Mouse (Mus musculus) neural tube, embryonic 13.5 days (tissue): Measurements from ENCODE around the gene H2-Aa. TPM values are rescaled to one million over a fixed set of nuclear protein-coding genes. Genes with fewer than 3 reads are reported as not detected.

Experiments used
- ATAC-seq: fragments of 200-750 bp; cut with Nextera tagmentation; 2 replicates; pipeline ENCODE4 v1.8.0; 2017; ENCODE audit warnings: low read depth, mild to moderate bottlenecking, moderate TSS enrichment, moderate library complexity
- H3K27ac ChIP-seq: fragments of 300-500 bp; sonication (generic); replicated peaks from 2 replicates; pipeline ENCODE4 v1.5.1; 2015; ENCODE audit warnings: moderate library complexity, mild to moderate bottlenecking, inconsistent platforms
- H3K27me3 ChIP-seq: fragments of 300-500 bp; sonication (generic); 2 replicates; pipeline ENCODE4 v1.6.1; 2015; ENCODE audit warnings: mild to moderate bottlenecking, inconsistent platforms
- H3K36me3 ChIP-seq: fragments of 300-500 bp; sonication (generic); 2 replicates; pipeline ENCODE4 v1.6.1; 2015; ENCODE audit warnings: mild to moderate bottlenecking, inconsistent platforms
- H3K4me1 ChIP-seq: fragments of 300-500 bp; sonication (generic); replicated peaks from 2 replicates; pipeline ENCODE4 v1.6.1; 2015; ENCODE audit warnings: inconsistent platforms
- H3K4me2 ChIP-seq: fragments of 300-500 bp; sonication (generic); 2 replicates; pipeline ENCODE4 v1.6.1; 2015; ENCODE audit warnings: inconsistent platforms, mild to moderate bottlenecking, moderate library complexity
- H3K4me3 ChIP-seq: fragments of 300-500 bp; sonication (generic); 2 replicates; pipeline ENCODE4 v1.5.1; 2015; ENCODE audit warnings: mild to moderate bottlenecking, inconsistent platforms
- H3K9ac ChIP-seq: fragments of 300-500 bp; sonication (generic); 2 replicates; pipeline ENCODE4 v1.6.1; 2015; ENCODE audit warnings: moderate library complexity, mild to moderate bottlenecking, inconsistent platforms
- H3K9me3 ChIP-seq: fragments of 300-500 bp; sonication (generic); 2 replicates; pipeline ENCODE4 v1.6.1; 2016; ENCODE audit warnings: inconsistent platforms
- WGBS: fragments of 180-500 bp; shearing (Covaris S2); methylation state at CpG from one replicate; pipeline ENCODE4 v1.1.7; 2015; 5-methylcytosine and 5-hydroxymethylcytosine counted together
- polyA plus RNA-seq: library from polyadenylated mRNA; unstranded; fragments of >200 nt; fragmentation: Nextera tagmentation; extraction: Ambion mirVana; gene quantifications from 2 replicates; pipeline ENCODE4 v1.2.1, GENCODE M21; 2015

Gene H2-Aa
- polyA plus RNA-seq, 1 experiment from 2014 or later = 0.63 TPM

DNA sequence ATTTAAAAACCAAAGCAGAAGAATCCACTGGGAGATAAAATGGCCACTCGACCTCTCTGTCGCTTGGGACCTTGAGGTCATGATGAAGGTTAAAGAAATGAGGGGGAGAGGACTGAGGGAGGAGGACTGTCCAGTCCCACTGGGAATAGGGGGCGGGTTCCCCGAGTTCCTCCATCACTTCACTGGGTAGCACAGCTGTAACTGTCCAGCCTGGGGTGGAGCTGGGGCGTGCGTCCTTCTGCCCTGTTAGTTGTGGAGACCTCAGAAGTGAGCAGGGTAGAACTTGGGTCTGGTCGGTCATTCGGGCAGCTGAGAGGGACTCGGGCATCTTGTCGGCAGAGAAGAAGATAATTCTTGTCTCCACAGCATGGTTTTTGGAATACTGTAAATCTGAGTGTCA is 21.6 kb upstream of the H2-Aa start:
- ATAC-seq = no peak
- Histone ChIP-seq H3K4me2 (peak overlapping the region; percentile 78), H3K9me3 (no peaks in the 10 kb centered on the region), H3K27ac (peak overlapping the region; percentile 49; the same call in 1 of the 2 replicates), H3K9ac (peak overlapping the region; percentile 72), H3K4me3 (peak overlapping the region; percentile 53), H3K4me1 (peaks cover 4% of the 10 kb centered on the region; the same call in 1 of the 2 replicates), H3K36me3 (no peaks in the 10 kb centered on the region), H3K27me3 (0 out of 2 replicates have a peak, but pooled peaks cover 5% of the 10 kb centered on the region)
- 36% methylated on average over 10 of the region's 10 CpGs for WGBS

DNA sequence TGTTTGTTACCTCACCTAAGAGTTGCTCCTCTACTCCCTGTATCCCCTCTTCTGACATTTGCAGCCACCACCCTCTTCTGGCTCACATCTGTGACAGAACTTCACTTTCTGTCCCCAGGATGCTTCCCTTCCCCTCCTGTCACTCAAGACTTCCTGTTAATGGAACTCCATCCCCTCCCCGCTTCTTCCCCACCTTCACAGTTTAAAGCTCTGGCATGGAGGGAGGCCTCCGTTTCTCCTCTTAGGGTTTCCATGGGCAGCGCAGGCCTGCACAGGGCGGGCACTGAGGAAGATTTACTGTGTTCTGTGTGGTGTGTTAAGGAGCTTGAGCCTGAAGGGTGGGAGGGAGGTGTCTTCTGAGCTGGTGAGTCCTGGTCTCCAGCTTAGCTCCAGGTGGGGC is 20.5 kb upstream of the H2-Aa start:
- H3K4me3 ChIP-seq = no peak overlapping the region
- H3K36me3 ChIP-seq = no peaks in the 10 kb centered on the region
- 0 out of 2 replicates have a peak, but pooled peaks cover 5% of the 10 kb centered on the region for H3K27me3 ChIP-seq
- WGBS = 79% methylated on average over 4 of the region's 4 CpGs
- no peak for ATAC-seq
- H3K4me2 ChIP-seq = no peak overlapping the region
- H3K27ac ChIP-seq = no peak overlapping the region
- H3K9ac ChIP-seq = no peak overlapping the region
- no peaks in the 10 kb centered on the region for H3K9me3 ChIP-seq
- peaks cover 4% of the 10 kb centered on the region; the same call in 1 of the 2 replicates for H3K4me1 ChIP-seq

DNA sequence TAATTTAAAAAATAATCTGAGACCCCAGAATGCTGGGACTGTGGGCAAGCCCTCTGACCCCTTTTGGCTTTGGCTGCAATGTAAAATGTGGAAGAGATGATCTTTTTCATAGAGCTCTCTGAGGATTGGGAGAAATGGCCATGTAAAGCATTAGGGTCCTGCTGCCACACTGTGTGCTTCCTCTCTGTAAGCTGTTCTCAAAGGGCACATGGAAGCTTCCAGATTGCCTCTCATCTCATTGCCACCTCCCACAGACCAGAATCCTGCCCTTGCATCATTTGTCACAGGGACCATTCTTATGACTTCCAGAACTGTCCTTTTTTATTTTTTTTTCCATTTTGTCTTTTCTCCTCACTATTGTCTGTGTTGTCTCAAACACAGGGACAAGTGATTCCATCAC is 19.6 kb upstream of the H2-Aa start:
- ATAC-seq = no peak
- no peak overlapping the region for H3K9ac ChIP-seq
- H3K27me3 ChIP-seq = 0 out of 2 replicates have a peak, but pooled peaks cover 5% of the 10 kb centered on the region

GRCm38 (mm10) chr17:34306407-34306806 is 18.8 kb upstream of the H2-Aa start:
- Histone ChIP-seq H3K4me2 (no peak overlapping the region), H3K4me3 (no peak overlapping the region), H3K9ac (no peak overlapping the region), H3K9me3 (no peaks in the 10 kb centered on the region), H3K27me3 (0 out of 2 replicates have a peak, but pooled peaks cover 5% of the 10 kb centered on the region), H3K27ac (no peak overlapping the region), H3K36me3 (no peaks in the 10 kb centered on the region), H3K4me1 (peaks cover 4% of the 10 kb centered on the region; the same call in 1 of the 2 replicates)
- ATAC-seq = no peak
- 88% methylated on average over 2 of the region's 2 CpGs for WGBS

More for the DNA sequence above, 19.6 kb upstream of the H2-Aa start:
- H3K36me3 ChIP-seq = no peaks in the 10 kb centered on the region
- no peak overlapping the region for H3K4me3 ChIP-seq
- H3K9me3 ChIP-seq = no peaks in the 10 kb centered on the region
- no peak overlapping the region for H3K27ac ChIP-seq
- H3K4me1 ChIP-seq = peaks cover 4% of the 10 kb centered on the region; the same call in 1 of the 2 replicates
- no peak overlapping the region for H3K4me2 ChIP-seq

DNA sequence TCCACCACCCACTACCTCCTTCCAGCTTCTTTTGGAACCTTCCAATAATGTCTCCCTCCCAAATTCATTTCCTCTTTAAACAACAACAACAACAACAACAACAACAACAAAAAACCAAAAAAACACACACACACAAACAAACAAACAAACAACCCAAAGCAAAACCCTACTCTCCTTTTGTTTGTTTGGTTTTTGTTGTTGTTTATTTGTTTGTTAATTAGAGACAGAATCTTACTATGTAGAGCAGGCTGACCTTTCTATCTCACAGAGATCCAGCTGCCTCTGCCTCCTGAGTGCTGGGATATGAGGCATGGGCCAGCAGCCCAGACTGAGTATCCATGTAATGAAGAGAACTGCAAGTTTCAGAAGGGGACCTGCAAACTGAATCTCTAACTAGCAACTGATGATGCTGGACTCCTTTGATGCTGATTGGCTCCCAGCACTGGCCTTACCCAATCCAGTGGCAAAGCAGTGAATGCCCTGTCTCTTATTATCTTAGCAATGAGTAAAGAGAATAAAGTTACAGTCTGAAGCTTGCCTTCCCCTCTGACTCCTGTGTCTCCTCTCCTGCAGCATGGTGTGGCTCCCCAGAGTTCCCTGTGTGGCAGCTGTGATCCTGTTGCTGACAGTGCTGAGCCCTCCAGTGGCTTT is 17.9 kb upstream of the H2-Aa start, which contains the start of gene H2-Eb1:
TSS of gene H2-Eb1 (plus strand) at position 488 of the 651 bp plus-strand sequence.
- H3K27ac ChIP-seq = no peak within 1 kb of the TSS
- H3K4me1 ChIP-seq = peaks cover 4% of the 10 kb centered on the region; the same call in 1 of the 2 replicates
- peak; percentile 68; the same call in 1 of the 2 replicates for ATAC-seq
- 0 out of 2 replicates have a peak, but pooled peaks cover 5% of the 10 kb centered on the region for H3K27me3 ChIP-seq
- H3K9me3 ChIP-seq = no peaks in the 10 kb centered on the region
- no peak within 1 kb of the TSS for H3K4me2 ChIP-seq
- no peaks in the 10 kb centered on the region for H3K36me3 ChIP-seq
- no peak within 1 kb of the TSS for H3K4me3 ChIP-seq
- H3K9ac ChIP-seq = no peak within 1 kb of the TSS

GRCm38 (mm10) chr17:34304751-34305150 is 17.1 kb upstream of the H2-Aa start:
- Histone ChIP-seq H3K9me3 (no peaks in the 10 kb centered on the region), H3K4me1 (0 out of 2 replicates have a peak, but pooled peaks cover 4% of the 10 kb centered on the region), H3K27ac (no peak overlapping the region), H3K27me3 (0 out of 2 replicates have a peak, but pooled peaks cover 5% of the 10 kb centered on the region), H3K4me3 (no peak overlapping the region), H3K9ac (no peak overlapping the region), H3K4me2 (no peak overlapping the region), H3K36me3 (no peaks in the 10 kb centered on the region)
- ATAC-seq = no peak
- 21% methylated on average over 4 of the region's 4 CpGs for WGBS

DNA sequence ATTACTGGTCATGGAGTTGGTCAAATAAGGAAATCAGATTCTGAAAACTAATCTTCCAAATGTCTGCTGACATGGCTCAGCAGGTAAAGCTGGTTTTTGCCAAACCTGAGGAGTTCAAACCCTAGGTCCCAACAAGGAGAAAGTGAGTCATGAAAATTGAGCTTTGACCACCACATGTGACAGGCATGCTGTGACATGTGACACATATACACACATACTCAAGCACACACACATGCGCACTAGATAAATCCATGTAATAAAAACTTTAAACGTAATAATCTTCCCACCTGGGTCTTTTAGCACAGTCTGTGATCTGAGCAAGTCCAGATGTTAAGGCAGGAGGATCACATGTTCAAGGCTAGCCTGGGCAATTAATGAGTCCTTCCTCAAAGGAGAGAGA is 16.2 kb upstream of the H2-Aa start:
- Histone ChIP-seq H3K9me3 (no peaks in the 10 kb centered on the region), H3K4me1 (no peaks in the 10 kb centered on the region), H3K36me3 (no peaks in the 10 kb centered on the region), H3K4me3 (no peak overlapping the region), H3K27ac (no peak overlapping the region), H3K27me3 (0 out of 2 replicates have a peak, but pooled peaks cover 5% of the 10 kb centered on the region), H3K9ac (no peak overlapping the region), H3K4me2 (no peak overlapping the region)
- ATAC-seq = no peak
- 87% methylated on average over 2 of the region's 2 CpGs for WGBS

GRCm38 (mm10) chr17:34301670-34302190 is 14.1 kb upstream of the H2-Aa start:
- Histone ChIP-seq H3K27me3 (no peaks in the 10 kb centered on the region), H3K4me3 (no peak overlapping the region), H3K4me1 (peaks cover 7% of the 10 kb centered on the region; the same call in 1 of the 2 replicates), H3K9ac (no peak overlapping the region), H3K27ac (no peak overlapping the region), H3K36me3 (no peaks in the 10 kb centered on the region), H3K4me2 (no peak overlapping the region), H3K9me3 (no peaks in the 10 kb centered on the region)
- 77% methylated on average over 4 of the region's 4 CpGs for WGBS
- no peak for ATAC-seq

DNA sequence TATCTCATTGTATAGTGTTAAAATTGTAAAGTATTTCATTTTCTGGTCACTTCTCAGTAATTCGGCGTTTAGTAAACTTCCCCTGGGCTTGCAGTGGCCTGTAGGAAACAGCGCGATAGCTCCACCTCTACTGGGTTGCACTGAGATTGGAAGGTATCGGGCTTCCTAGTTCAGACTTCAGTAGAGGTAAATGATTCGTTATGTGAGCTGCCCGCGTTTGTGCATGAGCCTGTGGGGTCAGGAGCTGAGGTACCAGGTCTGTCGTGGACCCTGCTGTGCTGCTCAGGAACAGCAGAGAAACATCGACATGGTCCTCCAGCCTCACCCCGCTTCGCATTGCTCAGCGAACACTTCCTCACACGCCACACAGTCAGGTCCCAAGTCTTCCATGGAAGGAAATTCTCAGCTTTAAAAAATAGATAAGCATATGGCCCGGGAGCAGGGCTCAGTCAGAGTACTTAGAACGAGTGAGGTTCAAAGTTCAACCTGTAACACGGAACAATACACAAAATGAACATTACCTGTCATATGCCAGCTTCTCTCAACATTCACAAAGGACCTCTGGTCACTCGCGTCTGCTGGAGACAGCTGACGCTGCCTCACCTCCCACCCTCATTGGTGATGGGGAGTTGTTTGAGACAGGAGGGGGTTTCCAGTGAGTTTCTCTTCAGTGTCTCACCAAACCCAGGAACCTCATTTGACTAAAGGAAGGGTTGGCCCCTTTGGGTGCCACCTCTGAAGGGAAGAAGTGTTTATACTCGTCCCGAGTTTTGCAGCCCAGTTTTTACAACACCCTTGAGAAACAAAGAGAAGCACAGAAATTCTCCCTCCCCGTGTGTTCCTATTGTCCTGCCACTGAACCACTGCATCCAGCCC is 13.3 kb upstream of the H2-Aa start:
- no peak overlapping the region for H3K9ac ChIP-seq

GRCm38 (mm10) chr17:34300071-34300470 is 12.4 kb upstream of the H2-Aa start:
- Histone ChIP-seq H3K9me3 (no peaks in the 10 kb centered on the region), H3K27ac (no peak overlapping the region), H3K9ac (no peak overlapping the region), H3K27me3 (no peaks in the 10 kb centered on the region), H3K4me3 (no peak overlapping the region), H3K4me1 (peaks cover 7% of the 10 kb centered on the region; the same call in 1 of the 2 replicates), H3K36me3 (no peaks in the 10 kb centered on the region), H3K4me2 (no peak overlapping the region)
- 89% methylated on average over 8 of the region's 8 CpGs for WGBS
- ATAC-seq = no peak

More for the DNA sequence above, 13.3 kb upstream of the H2-Aa start:
- H3K27ac ChIP-seq = no peak overlapping the region
- H3K4me2 ChIP-seq = no peak overlapping the region
- peaks cover 7% of the 10 kb centered on the region; the same call in 1 of the 2 replicates for H3K4me1 ChIP-seq
- 66% methylated on average over 23 of the region's 23 CpGs for WGBS
- H3K4me3 ChIP-seq = no peak overlapping the region
- no peak for ATAC-seq
- no peaks in the 10 kb centered on the region for H3K36me3 ChIP-seq
- no peaks in the 10 kb centered on the region for H3K27me3 ChIP-seq
- no peaks in the 10 kb centered on the region for H3K9me3 ChIP-seq

DNA sequence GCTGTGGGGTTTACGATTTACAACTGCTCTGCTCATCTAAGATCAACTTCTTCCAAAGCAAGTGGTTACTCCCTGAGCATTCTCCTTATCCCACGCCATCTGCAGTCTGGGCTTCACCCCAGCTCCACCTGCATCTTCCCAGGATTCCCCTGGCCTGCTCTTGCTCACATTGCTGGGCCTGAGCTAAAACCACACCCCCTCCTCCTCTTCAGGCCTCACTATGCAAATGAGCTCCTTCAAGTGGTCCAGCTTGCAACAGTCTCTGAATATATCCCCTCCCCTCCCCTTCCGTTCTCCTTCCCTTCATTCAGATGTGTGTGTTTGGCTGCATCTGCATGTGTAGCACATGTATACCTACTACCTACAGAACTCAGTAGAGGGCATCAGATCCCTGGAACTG is 11.7 kb upstream of the H2-Aa start:
- Histone ChIP-seq H3K36me3 (no peaks in the 10 kb centered on the region), H3K4me3 (no peak overlapping the region), H3K27ac (no peak overlapping the region), H3K27me3 (no peaks in the 10 kb centered on the region), H3K9ac (no peak overlapping the region), H3K4me2 (no peak overlapping the region), H3K4me1 (peaks cover 7% of the 10 kb centered on the region; the same call in 1 of the 2 replicates), H3K9me3 (no peaks in the 10 kb centered on the region)
- ATAC-seq = no peak
- WGBS = 73% methylated on average over 3 of the region's 3 CpGs
